Mouse (Mus musculus): ENCODE data around the gene Gm20458.

DNA sequence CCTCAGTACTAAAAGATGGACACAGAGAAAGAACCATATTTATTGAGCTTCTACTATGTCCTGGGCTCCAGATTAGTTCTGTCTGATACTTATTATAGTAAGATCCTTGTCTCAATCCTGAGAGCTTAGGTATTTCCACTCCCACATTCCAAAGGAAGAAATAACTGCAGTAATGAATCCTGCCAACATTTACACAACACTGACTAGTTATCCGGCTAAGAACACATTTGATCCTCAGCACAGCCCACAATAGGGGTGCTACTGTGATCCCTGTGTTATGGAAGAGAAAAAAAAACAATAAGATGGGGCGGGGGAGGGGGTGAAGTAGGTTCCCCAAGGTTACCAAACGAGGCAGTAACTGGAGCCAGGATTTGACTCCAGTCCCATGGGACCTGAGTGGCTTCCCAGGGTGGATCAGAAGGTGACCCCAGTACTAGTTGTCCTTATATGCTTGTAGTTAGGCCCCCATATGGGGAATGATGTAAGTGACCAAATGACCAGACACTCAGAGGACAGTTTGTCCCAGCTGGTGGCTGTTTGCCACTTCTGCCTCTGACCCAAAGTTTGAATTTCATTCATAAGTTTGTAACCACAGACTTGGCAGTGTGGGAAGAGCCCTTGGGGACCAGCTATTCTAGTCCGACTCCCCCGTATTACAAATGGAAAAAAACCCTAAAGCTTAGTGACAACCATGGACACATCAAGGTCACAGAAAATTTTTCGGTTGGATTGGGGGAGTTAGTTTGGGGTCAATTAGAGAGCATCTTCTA lies 5.2 kb upstream of the Gm20458 start:
- TF ChIP-seq CTCF (IDR thresholded peaks at IDR 0.05; ENCODE audit: borderline replicate concordance, extremely low read depth, insufficient read depth, insufficient read length): no peak
- no peak for TF ChIP-seq POLR2A (IDR thresholded peaks at IDR 0.05; ENCODE audit: borderline replicate concordance, extremely low read depth, insufficient read depth, insufficient read length, poor library complexity, severe bottlenecking)

All from brain, embryonic 14.5 days (tissue).